Mouse (Mus musculus) megakaryocyte, embryonic 14.5 days (primary cell): Measurements from ENCODE around the gene Ccr4.

Experiments
- FLI1 ChIP-seq: IDR thresholded peaks from 2 replicates; pipeline ENCODE4 v1.6.1; 2012; ENCODE audit warnings: low read length, inconsistent platforms, mixed read lengths
- GATA1 ChIP-seq: IDR thresholded peaks from 3 replicates; pipeline ENCODE4 v1.6.1; 2012; ENCODE audit warnings: mixed read lengths, low read length, inconsistent platforms, borderline replicate concordance

DNA sequence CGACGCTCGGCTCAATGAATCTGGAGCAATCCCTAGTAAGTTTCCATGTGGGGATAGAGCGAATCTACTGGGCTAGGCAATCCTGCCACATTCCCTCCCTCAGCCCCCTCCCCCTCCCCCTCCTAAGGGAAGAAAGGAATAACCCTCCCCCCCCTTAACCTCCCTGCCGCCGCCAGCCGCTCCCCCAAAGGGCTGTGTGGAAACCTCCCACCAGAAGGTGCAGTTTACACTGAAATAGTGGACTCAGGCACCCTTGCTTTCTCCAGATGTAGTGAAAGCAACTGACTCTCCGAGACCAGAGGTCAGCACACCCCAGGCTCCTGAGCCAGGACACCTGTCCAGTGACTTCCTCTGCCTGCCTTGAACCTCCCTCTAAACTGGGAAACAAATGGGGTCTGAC, 21.9 kb upstream of the Ccr4 start:
- no peak for TF ChIP-seq GATA1
- no peak for TF ChIP-seq FLI1
